Mouse (Mus musculus): Measurements from ENCODE around the gene Rassf7.
A peak's percentile ranks its signal among the peaks of the same experiment; 100 is the strongest.

- TF ChIP-seq CTCF (IDR thresholded peaks at IDR 0.05; ENCODE audit: extremely low read depth, insufficient read length, insufficient replicate concordance, low read depth, low read length) (no peak), POLR2A (IDR thresholded peaks at IDR 0.05; ENCODE audit: low read depth, low read length) (0 out of 2 replicates have a peak, but pooled peaks have one; percentile 41)
Observed at GRCm38 (mm10) chr7:141215101-141215879, at the start of gene Rassf7.
